Mouse (Mus musculus): ENCODE results near the gene Mthfd1. TPM values are rescaled to one million over a fixed set of nuclear protein-coding genes. Genes with fewer than 3 reads are reported as not detected.

Mthfd1 gene
- total and polyA plus RNA-seq, 3 experiments, result 110 to 133 (median 112) TPM

DNA sequence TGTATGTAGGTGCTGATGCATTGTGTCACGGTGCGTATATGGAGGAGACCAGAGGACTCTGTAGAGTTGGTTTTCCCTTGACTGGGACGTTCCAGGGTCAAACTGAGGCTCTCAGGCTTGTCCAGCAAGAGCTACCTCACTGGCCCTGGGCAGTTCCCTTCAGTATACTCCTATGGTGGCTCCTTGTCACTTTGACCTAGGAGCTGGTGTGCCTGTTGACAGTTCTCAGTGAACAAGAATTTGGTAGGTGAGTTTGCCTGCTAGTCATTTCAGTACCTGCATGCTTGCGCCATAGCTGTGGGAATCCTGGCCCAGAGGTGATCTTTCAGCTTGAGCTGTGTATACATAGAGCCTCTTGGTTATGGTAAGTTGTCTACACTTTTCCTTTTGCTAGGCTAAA is 7.8 kb downstream of the Mthfd1 start:
- in situ Hi-C loops (cut with MboI; ENCODE audit: low pct_ligation_motif_present, low pct_unique_long_range_greater_than_20kb, low sequenced_read_pairs), result loop anchor here (10.0 kb wide), 1 partner anchor 72 kb away; no protein-coding TSS in a partner anchor
- TF ChIP-seq TBP (conservative IDR thresholded peaks at IDR 0.05; ENCODE audit: low read depth, low read length) (no peak), CHD2 (IDR thresholded peaks at IDR 0.05; ENCODE audit: low read length) (no peak), ETS1 (conservative IDR thresholded peaks at IDR 0.05; ENCODE audit: low read depth, low read length) (no peak), JUND (conservative IDR thresholded peaks at IDR 0.05; ENCODE audit: low read depth, low read length) (no peak), MAX (IDR thresholded peaks at IDR 0.05; ENCODE audit: low read length) (no peak), ZKSCAN1 (IDR thresholded peaks at IDR 0.05; ENCODE audit: borderline replicate concordance, low read depth, low read length) (no peak), TCF12 (IDR thresholded peaks at IDR 0.05; ENCODE audit: low read depth, low read length) (no peak), ELF1 (IDR thresholded peaks at IDR 0.05; ENCODE audit: low read depth, low read length) (no peak), PAX5 (IDR thresholded peaks at IDR 0.05; ENCODE audit: low read length) (no peak), MEF2A (IDR thresholded peaks at IDR 0.05; ENCODE audit: borderline replicate concordance, low read depth, low read length) (no peak), POLR2AphosphoS2 (IDR thresholded peaks at IDR 0.05; ENCODE audit: low read depth, low read length) (no peak)
- Histone ChIP-seq H3K9me3 (replicated peaks; ENCODE audit: low read length) (no peaks in the 10 kb centered on the region), H3K4me3 (replicated peaks in 1 of 3; ENCODE audit: low read depth in 2 of 3, low read length in 2 of 3, poor library complexity in 1 of 3) (no peak overlapping the region), H3K9ac (ENCODE audit: insufficient read depth, low read depth) (no peak overlapping the region), H3K4me1 (ENCODE audit: control insufficient read depth in 1 of 2, insufficient read depth in 2 of 2) (peaks cover 5 to 42% of the 10 kb centered on the region in 2 experiments; a peak in 3 of 4 replicates), H3K79me2 (replicated peaks; ENCODE audit: control insufficient read depth, extremely low read depth, insufficient read depth, poor library complexity, severe bottlenecking) (peaks cover 94% of the 10 kb centered on the region), H3K36me3 (replicated peaks in 1 of 2; ENCODE audit: control insufficient read depth in 1 of 2, insufficient read depth in 1 of 2, low read length in 1 of 2) (peaks cover 7 to 65% of the 10 kb centered on the region in 2 experiments), H3K27me3 (replicated peaks) (no peaks in the 10 kb centered on the region), H3K4me2 (ENCODE audit: insufficient read depth, low read depth, poor library complexity, severe bottlenecking) (no peak overlapping the region), H3K27ac (ENCODE audit: insufficient read depth, low read depth) (no peak overlapping the region)
- dilution Hi-C loops (cut with MboI; ENCODE audit: extremely low pct_ligation_motif_present, extremely low pct_unique_long_range_greater_than_20kb, low sequenced_read_pairs), result no loop called here
- DNase-seq (ENCODE audit: extremely low read depth), result no peak

DNA sequence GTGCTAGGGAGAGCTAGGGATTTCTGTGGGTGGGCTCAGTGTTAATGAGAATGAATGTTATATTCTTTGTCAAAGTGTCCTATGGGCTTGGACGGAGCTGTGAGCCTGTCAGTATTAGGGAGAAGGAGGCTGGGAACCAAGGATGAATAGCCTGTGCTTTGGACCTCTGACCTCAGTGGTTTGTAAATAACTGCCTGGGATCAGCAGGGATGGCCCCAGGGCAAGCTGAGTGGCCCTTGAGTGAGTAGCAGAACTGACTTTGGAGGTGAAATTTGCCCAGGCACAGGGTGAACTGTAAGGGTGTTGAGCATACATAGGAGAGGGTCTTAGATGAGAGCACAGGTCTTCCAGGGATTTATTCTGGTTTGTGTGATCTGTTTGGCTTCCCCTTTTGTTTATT is 8.8 kb downstream of the Mthfd1 start:
- in situ Hi-C loops (cut with MboI; ENCODE audit: low pct_ligation_motif_present, low pct_unique_long_range_greater_than_20kb, low sequenced_read_pairs), result loop anchor here (10.0 kb wide), 1 partner anchor 71 kb away; no protein-coding TSS in a partner anchor
- H3K9me3 ChIP-seq (replicated peaks; ENCODE audit: low read length), result no peaks in the 10 kb centered on the region
- H3K4me3 ChIP-seq (replicated peaks in 1 of 3; ENCODE audit: low read depth in 2 of 3, low read length in 2 of 3, poor library complexity in 1 of 3), result no peak overlapping the region
- H3K9ac ChIP-seq (ENCODE audit: insufficient read depth, low read depth), result no peak overlapping the region
- TF ChIP-seq TBP (conservative IDR thresholded peaks at IDR 0.05; ENCODE audit: low read depth, low read length) (no peak), MAZ (IDR thresholded peaks at IDR 0.05; ENCODE audit: low read depth, low read length) (no peak), NRF1 (IDR thresholded peaks at IDR 0.05; ENCODE audit: low read depth, low read length) (no peak), CHD2 (IDR thresholded peaks at IDR 0.05; ENCODE audit: low read length) (no peak), ELF1 (IDR thresholded peaks at IDR 0.05; ENCODE audit: low read depth, low read length) (no peak), RCOR1 (conservative IDR thresholded peaks at IDR 0.05; ENCODE audit: low read depth, low read length) (no peak), POLR2A (IDR thresholded peaks at IDR 0.05; ENCODE audit: low read depth, low read length) (no peak)
- no peak for DNase-seq (ENCODE audit: extremely low read depth)
- no peak overlapping the region for H3K4me2 ChIP-seq (ENCODE audit: insufficient read depth, low read depth, poor library complexity, severe bottlenecking)
- H3K4me1 ChIP-seq (ENCODE audit: control insufficient read depth in 1 of 2, insufficient read depth in 2 of 2), result peaks cover 2 to 35% of the 10 kb centered on the region in 2 experiments; a peak in 2 of 4 replicates
- peaks cover 13 to 70% of the 10 kb centered on the region in 2 experiments for H3K36me3 ChIP-seq (replicated peaks in 1 of 2; ENCODE audit: control insufficient read depth in 1 of 2, insufficient read depth in 1 of 2, low read length in 1 of 2)
- peaks cover 93% of the 10 kb centered on the region for H3K79me2 ChIP-seq (replicated peaks; ENCODE audit: control insufficient read depth, extremely low read depth, insufficient read depth, poor library complexity, severe bottlenecking)
- H3K27ac ChIP-seq (ENCODE audit: insufficient read depth, low read depth), result no peak overlapping the region
- H3K27me3 ChIP-seq (replicated peaks), result no peaks in the 10 kb centered on the region
- dilution Hi-C loops (cut with MboI; ENCODE audit: extremely low pct_ligation_motif_present, extremely low pct_unique_long_range_greater_than_20kb, low sequenced_read_pairs), result no loop called here

All from CH12.LX (cell line).